Mouse (Mus musculus): ENCODE measurements at regions not wholly inside any gene's neighbourhood (a gene's known extent, or its start where the extent isn't known, plus 50 kb on each side); places are given as distances from the start of the nearest gene placed in this dataset.

- in situ Hi-C loops (cut with MseI, MboI): no loop called here
Measured at GRCm38 (mm10) chr13:6255728-6256496, 292.0 kb upstream of the Pitrm1 start.

- in situ Hi-C loops (cut with MseI, MboI): no loop called here
Measured at GRCm38 (mm10) chr13:6258456-6258855, 289.5 kb upstream of the Pitrm1 start.

GRCm38 (mm10) chr13:6260321-6260865, 287.6 kb upstream of the Pitrm1 start:
- in situ Hi-C loops (cut with MseI, MboI): no loop called here

DNA sequence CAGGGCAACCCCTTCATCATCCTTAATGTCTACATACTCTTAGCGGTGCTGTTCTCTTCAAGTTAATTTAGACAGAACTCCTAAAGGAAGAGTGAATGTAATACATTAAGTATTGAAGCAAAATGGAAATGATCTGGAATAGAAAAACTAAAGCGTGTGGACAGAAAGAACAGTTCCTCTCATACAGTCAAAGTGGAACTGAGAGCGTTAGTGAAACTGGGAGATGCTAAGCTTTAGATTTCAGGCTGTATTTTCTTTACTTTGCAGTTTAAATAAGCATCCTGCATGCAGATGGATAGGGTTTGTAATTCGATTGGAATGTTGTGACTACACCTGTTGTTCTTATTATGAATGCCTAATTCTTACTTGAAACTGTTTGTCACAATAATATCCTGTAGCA, 286.5 kb upstream of the Pitrm1 start:
- in situ Hi-C loops (cut with MseI, MboI): no loop called here

DNA sequence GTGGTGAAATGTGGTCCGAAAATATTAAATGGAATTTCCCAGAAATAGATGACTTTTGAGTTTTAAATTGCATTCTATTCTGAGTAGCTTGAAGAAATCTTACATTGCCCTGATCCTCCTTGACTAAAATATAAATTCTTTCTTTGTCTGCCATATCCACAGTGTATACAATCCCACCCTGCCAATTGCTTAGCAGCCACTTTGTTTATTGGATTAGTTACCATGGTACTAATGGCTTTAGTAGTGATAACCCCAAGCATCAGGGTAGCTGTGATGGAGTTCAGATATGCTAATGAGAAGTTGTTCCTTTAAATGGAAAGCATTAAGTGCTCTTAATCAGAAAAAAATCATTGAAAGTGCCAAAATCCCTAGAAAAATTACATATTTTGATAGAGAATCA, 277.4 kb upstream of the Pitrm1 start:
- in situ Hi-C loops (cut with MseI, MboI): no loop called here

DNA sequence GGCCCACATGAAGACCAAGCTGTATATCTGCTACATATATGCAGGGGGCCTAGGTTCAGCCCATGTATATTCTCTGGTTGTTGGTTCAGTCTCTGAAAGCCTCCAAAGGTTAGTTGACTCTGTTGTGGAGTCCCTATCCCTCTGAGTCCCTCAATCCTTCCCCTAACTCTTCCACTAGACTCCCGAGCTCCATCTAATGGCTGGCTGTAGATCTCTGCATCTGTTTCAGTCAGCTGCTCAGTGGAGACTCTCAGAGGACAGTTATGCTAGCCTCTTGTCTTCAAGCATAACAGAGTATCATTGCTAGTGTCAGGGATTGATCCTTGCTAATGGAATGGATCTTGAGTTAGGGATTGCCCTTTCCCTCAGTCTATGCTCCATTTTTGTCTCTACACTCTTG, 275.0 kb upstream of the Pitrm1 start:
- in situ Hi-C loops (cut with MseI, MboI): no loop called here

DNA sequence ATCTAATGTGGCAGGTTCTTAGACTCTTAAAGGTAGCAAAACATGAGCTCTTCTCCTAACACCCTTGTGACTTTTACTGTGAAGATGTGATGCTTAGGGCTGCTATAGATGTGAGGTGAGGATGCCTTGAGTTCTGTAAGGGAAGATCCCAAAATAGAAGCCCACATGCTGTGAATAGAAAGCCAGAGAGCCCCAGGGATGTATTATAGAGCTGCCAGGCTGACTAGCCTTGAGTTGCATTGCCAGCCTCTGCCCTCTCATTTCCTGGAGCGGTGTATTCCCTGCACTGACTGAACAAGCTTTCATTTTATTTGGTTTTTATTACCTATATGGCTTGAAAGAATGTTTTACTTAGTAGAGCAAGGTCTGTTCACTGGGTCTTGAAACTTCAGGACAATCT, 267.9 kb upstream of the Pitrm1 start:
- in situ Hi-C loops (cut with MseI, MboI): loop anchor here in 1 of 2 experiments (25.0 kb wide), 1 partner anchor 1618 kb away; no protein-coding TSS in a partner anchor

DNA sequence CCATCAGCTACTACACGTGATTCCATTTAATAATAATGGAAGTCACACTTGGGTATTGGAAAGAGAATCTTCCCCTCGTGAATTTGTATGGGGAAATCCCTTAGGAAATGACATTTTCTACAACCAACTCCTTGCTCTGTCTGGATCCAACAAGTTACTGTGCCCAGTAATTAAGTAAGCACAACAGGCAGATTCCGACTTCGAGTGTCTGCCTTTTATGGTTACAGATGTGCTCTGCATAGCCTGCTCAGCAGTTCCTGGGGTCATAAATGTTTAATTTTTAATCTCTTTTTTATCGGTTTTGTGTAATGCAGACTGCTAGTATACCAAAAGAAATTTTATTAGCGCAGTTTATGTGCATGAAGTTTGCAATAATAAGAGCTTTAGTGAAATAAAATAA, 259.8 kb upstream of the Pitrm1 start:
- in situ Hi-C loops (cut with MseI, MboI): loop anchor here in 1 of 2 experiments (25.0 kb wide), 1 partner anchor 1626 kb away; no protein-coding TSS in a partner anchor

DNA sequence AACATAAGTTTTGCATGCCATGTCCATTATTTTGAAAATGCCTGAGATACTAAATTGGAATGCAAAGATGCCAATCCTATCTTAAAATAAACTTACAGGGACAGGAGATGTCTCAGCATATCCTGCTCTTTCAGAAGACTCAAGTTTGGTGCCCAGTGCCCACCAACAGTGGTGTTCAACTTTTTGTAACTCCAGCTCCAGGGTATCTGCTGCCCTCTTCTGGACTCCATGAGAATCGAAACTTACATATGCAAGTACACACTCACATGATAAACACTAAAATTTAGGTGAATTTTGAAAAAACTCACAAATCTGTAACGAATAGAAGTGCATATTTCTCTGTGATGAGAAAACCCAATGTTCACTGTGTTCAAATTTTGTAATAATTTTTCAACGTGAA, 255.9 kb upstream of the Pitrm1 start:
- in situ Hi-C loops (cut with MseI, MboI): loop anchor here in 1 of 2 experiments (25.0 kb wide), 1 partner anchor 1630 kb away; no protein-coding TSS in a partner anchor

- in situ Hi-C loops (cut with MseI, MboI): loop anchor here in 1 of 2 experiments (25.0 kb wide), 1 partner anchor 157 kb away; no protein-coding TSS in a partner anchor
Measured at GRCm38 (mm10) chr13:6305718-6306117, 242.2 kb upstream of the Pitrm1 start.

DNA sequence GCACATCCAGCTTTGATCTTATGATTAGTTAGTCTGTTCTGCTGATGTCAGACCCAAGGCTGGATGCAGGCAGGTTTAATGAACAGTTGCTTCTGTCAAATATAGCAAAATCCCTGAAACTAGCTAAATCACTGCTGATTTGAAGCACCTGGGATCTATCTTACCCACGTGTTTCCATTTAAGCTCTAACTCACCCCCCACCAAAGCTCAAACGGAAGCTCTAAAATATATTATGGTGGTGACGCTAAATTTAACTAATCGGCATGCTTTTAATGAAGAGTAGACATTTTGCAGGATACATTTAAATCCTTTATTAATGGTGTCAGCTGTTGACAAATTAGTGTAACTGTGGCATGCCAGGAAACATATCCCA, 241.3 kb upstream of the Pitrm1 start:
- in situ Hi-C loops (cut with MseI, MboI): loop anchor here in 1 of 2 experiments (25.0 kb wide), 1 partner anchor 156 kb away; no protein-coding TSS in a partner anchor

DNA sequence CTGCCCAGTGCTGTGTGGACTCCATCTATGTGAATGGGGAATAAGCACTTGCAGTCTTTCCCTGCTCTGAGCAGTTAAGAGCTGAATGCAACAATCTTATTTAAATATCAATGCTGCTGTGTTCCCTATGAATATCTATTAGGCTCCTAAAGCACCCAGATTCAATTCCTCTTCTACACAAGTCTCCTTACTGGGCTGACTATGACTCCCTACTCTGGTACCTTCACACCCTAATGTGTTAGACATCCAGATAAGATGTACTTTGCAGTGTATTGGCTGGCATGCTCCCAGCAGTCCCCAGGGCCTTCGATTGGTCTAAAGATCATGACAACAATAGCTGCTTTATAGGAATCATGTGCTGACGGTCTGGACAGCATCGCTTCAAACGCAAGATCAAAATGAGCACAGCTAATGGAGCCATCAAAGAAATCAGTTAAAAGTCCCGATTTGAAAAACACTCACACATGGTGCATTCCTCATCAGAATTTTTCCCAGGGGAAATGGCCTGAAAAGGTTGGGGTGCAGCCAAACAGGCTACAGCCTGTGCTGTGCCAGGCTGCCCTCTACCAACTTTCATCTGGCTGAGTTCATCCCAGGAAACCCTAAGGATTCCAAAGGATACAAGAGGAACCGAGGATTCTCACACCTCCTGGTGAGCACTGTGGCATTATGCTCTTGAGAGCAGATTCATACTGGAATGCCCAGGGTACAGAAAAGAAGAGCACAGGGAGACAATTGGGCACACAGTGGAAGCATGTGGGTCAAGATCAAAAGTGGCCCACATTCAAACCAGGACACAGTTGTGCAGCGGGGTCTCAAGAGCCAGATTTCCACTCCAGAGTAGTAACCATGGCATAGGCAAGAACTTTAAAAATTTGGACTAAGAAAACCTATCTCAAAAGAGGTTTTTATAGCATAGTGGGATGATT, 240.7 kb upstream of the Pitrm1 start:
- in situ Hi-C loops (cut with MseI, MboI): loop anchor here in 1 of 2 experiments (25.0 kb wide), 1 partner anchor 155 kb away; no protein-coding TSS in a partner anchor

DNA sequence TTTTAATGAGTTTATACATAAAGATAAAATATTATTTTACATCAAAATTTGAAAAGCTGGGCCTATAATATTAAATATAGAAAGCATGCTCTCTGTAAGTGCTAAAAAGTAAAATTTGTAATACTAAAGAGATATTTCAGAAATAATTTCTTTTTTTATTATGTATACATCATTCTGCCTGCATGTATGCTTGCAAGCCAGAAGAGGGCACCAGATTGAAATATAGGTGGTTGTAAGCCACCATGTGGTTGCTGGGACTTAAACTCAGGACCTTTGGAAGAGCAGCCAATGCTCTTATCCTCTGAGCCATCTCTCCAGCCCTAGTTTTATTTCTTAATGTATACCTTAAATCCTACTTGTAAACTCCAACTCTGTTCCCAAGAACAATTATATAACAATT, 231.7 kb upstream of the Pitrm1 start:
- in situ Hi-C loops (cut with MseI, MboI): loop anchor here in 1 of 2 experiments (25.0 kb wide), 1 partner anchor 146 kb away; no protein-coding TSS in a partner anchor

- in situ Hi-C loops (cut with MseI, MboI): loop anchor here in 1 of 2 experiments (25.0 kb wide), 1 partner anchor 138 kb away; no protein-coding TSS in a partner anchor
Measured at GRCm38 (mm10) chr13:6323948-6324347, 224.0 kb upstream of the Pitrm1 start.

- in situ Hi-C loops (cut with MseI, MboI): no loop called here
Measured at GRCm38 (mm10) chr13:6330320-6330950, 217.5 kb upstream of the Pitrm1 start.

DNA sequence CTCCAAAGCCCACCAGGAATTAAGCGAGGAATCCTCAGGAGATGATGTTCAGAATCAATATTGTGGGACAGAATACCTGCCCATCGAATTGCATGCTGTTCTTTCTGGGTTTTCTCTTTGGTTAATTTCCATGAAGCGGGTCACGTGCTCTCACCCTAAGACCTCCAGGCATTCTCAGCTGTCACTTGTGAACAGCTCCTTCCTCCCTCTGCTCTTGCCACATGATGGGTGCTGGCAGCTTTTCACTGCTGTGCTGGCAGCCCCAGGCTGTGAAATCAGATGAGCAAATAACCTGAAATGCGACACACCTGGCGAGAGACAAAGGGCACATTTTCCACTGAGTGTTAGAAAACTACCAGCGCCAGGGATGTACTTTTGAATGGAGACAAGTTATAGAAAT, 207.8 kb upstream of the Pitrm1 start:
- in situ Hi-C loops (cut with MseI, MboI): no loop called here

DNA sequence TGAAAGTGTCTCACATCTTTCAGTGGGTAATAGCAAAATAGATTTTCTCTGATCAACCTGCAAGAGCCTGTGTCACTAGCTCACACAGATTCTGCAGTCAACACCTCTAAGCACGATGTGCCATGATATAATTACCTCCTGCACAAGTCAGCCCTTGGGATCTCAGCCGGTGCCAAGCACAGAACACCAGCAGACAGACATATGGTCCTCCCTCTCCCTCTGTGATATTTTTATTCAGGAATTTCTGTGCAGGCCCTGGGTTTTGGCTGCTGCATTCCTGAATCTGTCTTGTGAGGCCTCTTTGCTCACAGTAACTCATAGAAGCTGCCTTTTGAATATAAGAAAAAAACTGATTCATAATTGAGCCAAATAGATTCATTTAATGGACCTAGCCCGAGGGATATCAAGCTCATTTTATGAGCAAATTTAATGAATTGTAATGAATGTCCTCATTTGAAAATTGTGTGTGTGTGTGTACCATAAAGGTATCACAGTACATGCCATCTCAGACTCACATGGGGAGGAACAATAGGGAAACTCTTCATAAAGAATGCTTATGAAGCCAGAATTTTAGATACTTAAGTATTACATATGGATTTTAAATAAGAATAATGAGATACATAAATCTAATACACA, 206.7 kb upstream of the Pitrm1 start:
- in situ Hi-C loops (cut with MseI, MboI): no loop called here

DNA sequence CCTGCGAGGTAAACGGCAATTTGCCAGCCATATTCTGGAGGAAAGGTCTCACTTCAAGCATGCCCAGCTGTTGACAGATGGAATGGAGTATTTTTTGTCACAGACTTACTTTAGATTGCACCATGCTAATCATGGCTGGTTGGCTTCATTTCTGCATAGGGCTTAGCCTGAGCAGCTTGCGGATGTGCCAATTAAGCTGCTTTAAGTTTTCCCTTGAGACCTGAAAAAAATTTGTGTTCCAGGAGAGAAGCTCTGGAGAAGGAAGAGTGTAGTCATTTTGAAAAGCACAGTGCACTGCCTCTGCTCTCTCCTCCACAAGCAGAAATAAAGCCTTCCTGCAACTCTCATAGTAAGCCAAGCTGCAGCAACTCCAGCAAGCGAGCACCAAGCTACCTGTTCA, 182.8 kb upstream of the Pitrm1 start:
- in situ Hi-C loops (cut with MseI, MboI): no loop called here

DNA sequence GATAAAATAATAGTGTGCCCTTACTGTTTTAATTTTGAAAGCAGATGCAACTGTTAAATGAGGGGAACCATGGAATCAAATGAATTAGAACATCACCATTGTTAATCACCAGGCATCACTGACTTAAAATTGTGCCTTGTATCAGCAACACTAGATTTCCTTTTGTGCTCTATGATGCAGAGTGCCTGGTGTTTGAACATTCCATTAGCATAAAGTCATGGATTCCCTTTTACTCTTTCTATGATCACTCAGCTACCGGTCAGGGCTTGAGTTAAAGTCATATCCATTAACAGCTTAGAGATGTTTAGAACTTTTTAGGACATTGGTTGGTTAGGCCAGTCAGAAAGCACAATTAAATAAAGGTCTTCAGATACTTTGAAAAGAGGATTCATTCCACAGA, 180.3 kb upstream of the Pitrm1 start:
- in situ Hi-C loops (cut with MseI, MboI): no loop called here

GRCm38 (mm10) chr13:6374570-6375173, 173.3 kb upstream of the Pitrm1 start:
- in situ Hi-C loops (cut with MseI, MboI): no loop called here

Measured in mouse trophoblast stem cell (cell line).